Mouse (Mus musculus) megakaryocyte, embryonic 14.5 days (primary cell): ENCODE data around the gene Tubg1.

ENCODE experiments used
- FLI1 ChIP-seq: IDR thresholded peaks from 2 replicates; pipeline ENCODE4 v1.6.1; 2012; ENCODE audit warnings: low read length, inconsistent platforms, mixed read lengths
- GATA1 ChIP-seq: IDR thresholded peaks from 3 replicates; pipeline ENCODE4 v1.6.1; 2012; ENCODE audit warnings: mixed read lengths, low read length, inconsistent platforms, borderline replicate concordance

DNA sequence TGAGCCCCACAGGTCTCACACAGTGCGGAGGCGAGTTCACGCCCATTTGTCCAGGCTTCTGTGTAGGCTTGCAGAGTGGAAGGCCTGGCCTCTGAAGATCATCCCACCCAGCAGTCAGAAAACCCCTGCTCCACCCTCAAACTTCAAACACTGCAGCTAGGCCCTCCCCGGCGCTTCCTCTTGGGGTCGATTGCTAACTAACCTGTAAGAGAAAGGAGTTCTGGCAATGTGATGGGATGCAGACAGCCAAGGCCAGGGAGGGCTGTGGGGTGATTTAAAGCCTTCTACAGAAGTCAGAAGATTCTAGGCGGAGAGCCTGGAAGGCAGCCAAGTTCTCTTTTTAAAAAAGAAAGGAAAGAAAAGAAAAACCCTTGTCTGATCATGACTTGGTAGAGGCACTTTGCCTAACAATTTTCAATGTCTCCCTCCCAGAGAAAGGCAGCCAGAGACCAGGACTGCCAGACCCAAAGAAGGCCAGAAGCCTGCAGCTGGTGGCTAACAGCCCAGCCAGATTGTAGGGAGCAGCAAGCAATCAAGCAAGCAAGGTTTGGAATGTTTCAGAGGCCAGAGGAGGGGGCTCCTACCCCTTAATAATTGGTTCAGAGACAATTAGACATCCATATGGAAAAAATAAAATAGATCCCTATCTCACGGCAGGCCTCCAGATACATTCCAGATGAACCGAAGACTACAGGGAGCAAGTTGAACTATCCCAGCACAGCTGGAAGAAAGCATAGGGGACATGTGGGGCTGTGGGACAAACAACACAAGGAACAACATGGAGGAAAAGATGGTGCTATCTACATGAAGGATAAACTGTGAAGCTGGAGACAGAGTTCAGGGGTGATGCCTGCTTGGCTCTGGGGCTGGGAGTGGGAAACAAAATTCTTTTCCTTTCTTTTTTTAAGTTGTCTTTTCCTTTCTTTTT, 29.7 kb downstream of the Tubg1 start:
- TF ChIP-seq FLI1 (no peak), GATA1 (no peak)
